Mouse (Mus musculus) embryonic facial prominence, embryonic 11.5 days (tissue): ENCODE results near the gene Colgalt2. TPM values are rescaled to one million over a fixed set of nuclear protein-coding genes. Genes with fewer than 3 reads are reported as not detected.

Experiments used
- ATAC-seq: fragments of 200-750 bp; cut with Nextera tagmentation; replicated peaks from 2 replicates; pipeline ENCODE4 v1.8.0; 2017; ENCODE audit warnings: low read depth; ENCODE audit not compliant: insufficient number of reproducible peaks, low FRiP score, low TSS enrichment
- DNase-seq: peaks from one replicate; pipeline ENCODE4 v3.0.0-alpha.2; 2015; ENCODE audit warnings: low spot score
- H3K27ac ChIP-seq: fragments of 300-500 bp; sonication (generic); replicated peaks from 2 replicates; pipeline ENCODE4 v1.5.1; 2014; ENCODE audit warnings: mild to moderate bottlenecking, low read depth, low read length, control low read depth
- H3K27me3 ChIP-seq: fragments of 300-500 bp; sonication (generic); 2 replicates; pipeline ENCODE4 v1.6.1; 2014; ENCODE audit warnings: mild to moderate bottlenecking, low read length, moderate library complexity, mixed read lengths; ENCODE audit not compliant: control insufficient read depth, insufficient read depth
- H3K36me3 ChIP-seq: fragments of 300-500 bp; sonication (generic); replicated peaks from 2 replicates; pipeline ENCODE4 v1.6.1; 2014; ENCODE audit warnings: low read depth, mild to moderate bottlenecking, low read length, moderate library complexity, mixed read lengths; ENCODE audit not compliant: control insufficient read depth, insufficient read depth
- H3K4me1 ChIP-seq: fragments of 300-500 bp; sonication (generic); 2 replicates; pipeline ENCODE4 v1.6.1; 2014; ENCODE audit warnings: low read length, mixed read lengths; ENCODE audit not compliant: control insufficient read depth, insufficient read depth
- H3K4me2 ChIP-seq: fragments of 300-500 bp; sonication (generic); 2 replicates; pipeline ENCODE4 v1.6.1; 2014; ENCODE audit warnings: low read depth, mild to moderate bottlenecking, control low read depth, low read length, moderate library complexity
- H3K4me3 ChIP-seq: fragments of 300-500 bp; sonication (generic); 2 replicates; pipeline ENCODE4 v1.5.1; 2014; ENCODE audit warnings: low read depth, low read length, control low read depth
- H3K9ac ChIP-seq: fragments of 300-500 bp; sonication (generic); replicated peaks from 2 replicates; pipeline ENCODE4 v1.6.1; 2014; ENCODE audit warnings: mild to moderate bottlenecking, control low read depth, low read length
- H3K9me3 ChIP-seq: fragments of 300-500 bp; sonication (generic); replicated peaks from 2 replicates; pipeline ENCODE4 v1.6.1; 2016; ENCODE audit warnings: mild to moderate bottlenecking, low read length, inconsistent platforms, mixed read lengths; ENCODE audit not compliant: control insufficient read depth
- WGBS: fragments of 180-500 bp; shearing (Covaris S2); extraction: QIAGEN DNeasy Blood & Tissue Kit; methylation state at CpG from one replicate; pipeline ENCODE4 v1.1.7; 2014; 5-methylcytosine and 5-hydroxymethylcytosine counted together
- polyA plus RNA-seq: library from polyadenylated mRNA; unstranded; fragments of >200 nt; fragmentation: Nextera tagmentation; extraction: Ambion mirVana; gene quantifications from 2 replicates; pipeline ENCODE4 v1.2.1, GENCODE M21; 2014

Colgalt2 gene
- polyA plus RNA-seq, 1 experiment from 2014 or later: 2.7 TPM

GRCm38 (mm10) chr1:152543449-152544159 is 144.0 kb downstream of the Colgalt2 start:
- Histone ChIP-seq H3K4me3 (no peak overlapping the region), H3K27ac (no peak overlapping the region), H3K27me3 (no peaks in the 10 kb centered on the region), H3K9me3 (no peaks in the 10 kb centered on the region), H3K36me3 (no peaks in the 10 kb centered on the region; the same call in 1 of the 2 replicates), H3K9ac (no peak overlapping the region), H3K4me2 (no peak overlapping the region), H3K4me1 (no peaks in the 10 kb centered on the region)
- 96% methylated on average over 2 of the region's 2 CpGs for WGBS
- ATAC-seq (no peak), DNase-seq (no peak)

- no peak overlapping the region for H3K9ac ChIP-seq
- no peaks in the 10 kb centered on the region for H3K27me3 ChIP-seq
- WGBS: 82% methylated on average over 13 of the region's 13 CpGs
- ATAC-seq (no peak), DNase-seq (no peak)
- H3K4me2 ChIP-seq: no peak overlapping the region
- no peaks in the 10 kb centered on the region for H3K4me1 ChIP-seq
- no peaks in the 10 kb centered on the region for H3K9me3 ChIP-seq
- no peak overlapping the region for H3K27ac ChIP-seq
- no peak overlapping the region for H3K4me3 ChIP-seq
- no peaks in the 10 kb centered on the region for H3K36me3 ChIP-seq
These were observed 149.6 kb downstream of the Colgalt2 start for GRCm38 (mm10) chr1:152549061-152549738.

GRCm38 (mm10) chr1:152550544-152550943 is 150.9 kb downstream of the Colgalt2 start:
- H3K9me3 ChIP-seq: no peaks in the 10 kb centered on the region
- no peak overlapping the region for H3K9ac ChIP-seq
- no peak overlapping the region for H3K4me3 ChIP-seq
- ATAC-seq (no peak), DNase-seq (no peak)
- no peaks in the 10 kb centered on the region for H3K27me3 ChIP-seq
- no peak overlapping the region for H3K4me2 ChIP-seq
- 60% methylated on average over 2 of the region's 2 CpGs for WGBS
- no peaks in the 10 kb centered on the region for H3K36me3 ChIP-seq
- H3K27ac ChIP-seq: no peak overlapping the region
- no peaks in the 10 kb centered on the region for H3K4me1 ChIP-seq

GRCm38 (mm10) chr1:152550973-152551372 is 151.3 kb downstream of the Colgalt2 start:
- H3K27ac ChIP-seq: no peak overlapping the region
- H3K4me3 ChIP-seq: no peak overlapping the region
- H3K9ac ChIP-seq: no peak overlapping the region
- H3K36me3 ChIP-seq: no peaks in the 10 kb centered on the region
- DNase-seq (no peak), ATAC-seq (no peak)
- H3K27me3 ChIP-seq: no peaks in the 10 kb centered on the region
- H3K9me3 ChIP-seq: no peaks in the 10 kb centered on the region
- 86% methylated on average over 3 of the region's 3 CpGs for WGBS
- no peaks in the 10 kb centered on the region; the same call in 1 of the 2 replicates for H3K4me1 ChIP-seq
- H3K4me2 ChIP-seq: no peak overlapping the region

GRCm38 (mm10) chr1:152553912-152554547 is 154.4 kb downstream of the Colgalt2 start:
- Histone ChIP-seq H3K4me3 (no peak overlapping the region), H3K27me3 (no peaks in the 10 kb centered on the region), H3K36me3 (no peaks in the 10 kb centered on the region), H3K9me3 (no peaks in the 10 kb centered on the region), H3K4me1 (no peaks in the 10 kb centered on the region; the same call in 1 of the 2 replicates), H3K4me2 (no peak overlapping the region), H3K9ac (no peak overlapping the region), H3K27ac (no peak overlapping the region)
- WGBS: 79% methylated on average over 15 of the region's 15 CpGs
- no peak for DNase-seq
- no peak for ATAC-seq

- Histone ChIP-seq H3K27me3 (no peaks in the 10 kb centered on the region), H3K4me1 (no peaks in the 10 kb centered on the region; the same call in 1 of the 2 replicates), H3K27ac (0 out of 2 replicates have a peak overlapping the region, but pooled peaks have one; percentile 25), H3K4me3 (no peak overlapping the region), H3K4me2 (no peak overlapping the region), H3K9me3 (no peaks in the 10 kb centered on the region), H3K36me3 (no peaks in the 10 kb centered on the region), H3K9ac (0 out of 2 replicates have a peak overlapping the region, but pooled peaks have one; percentile 8)
- WGBS: 18% methylated on average over 7 of the region's 7 CpGs
- peak; percentile 76 for ATAC-seq
- DNase-seq: peak; percentile 80
These were observed 156.4 kb downstream of the Colgalt2 start for GRCm38 (mm10) chr1:152555944-152556573.

- H3K4me2 ChIP-seq: no peak overlapping the region
- H3K9me3 ChIP-seq: no peaks in the 10 kb centered on the region
- ATAC-seq (no peak), DNase-seq (no peak)
- H3K27ac ChIP-seq: no peak overlapping the region
- WGBS: 67% methylated on average over 14 of the region's 14 CpGs
- no peaks in the 10 kb centered on the region for H3K36me3 ChIP-seq
- H3K27me3 ChIP-seq: no peaks in the 10 kb centered on the region
- H3K9ac ChIP-seq: no peak overlapping the region
- no peaks in the 10 kb centered on the region; the same call in 1 of the 2 replicates for H3K4me1 ChIP-seq
- no peak overlapping the region for H3K4me3 ChIP-seq
These were observed 157.1 kb downstream of the Colgalt2 start for GRCm38 (mm10) chr1:152556576-152557281.
